Mouse (Mus musculus) heart, adult 11 months (tissue): ENCODE results near the gene Cc2d1a.

Source experiments
- DNase-seq: peaks from one replicate; pipeline ENCODE4 v3.0.0; 2022

Cc2d1a gene

GRCm38 (mm10) chr8:84103601-84104000 is 44.1 kb downstream of the Cc2d1a start:
- DNase-seq: peak; percentile 91

DNA sequence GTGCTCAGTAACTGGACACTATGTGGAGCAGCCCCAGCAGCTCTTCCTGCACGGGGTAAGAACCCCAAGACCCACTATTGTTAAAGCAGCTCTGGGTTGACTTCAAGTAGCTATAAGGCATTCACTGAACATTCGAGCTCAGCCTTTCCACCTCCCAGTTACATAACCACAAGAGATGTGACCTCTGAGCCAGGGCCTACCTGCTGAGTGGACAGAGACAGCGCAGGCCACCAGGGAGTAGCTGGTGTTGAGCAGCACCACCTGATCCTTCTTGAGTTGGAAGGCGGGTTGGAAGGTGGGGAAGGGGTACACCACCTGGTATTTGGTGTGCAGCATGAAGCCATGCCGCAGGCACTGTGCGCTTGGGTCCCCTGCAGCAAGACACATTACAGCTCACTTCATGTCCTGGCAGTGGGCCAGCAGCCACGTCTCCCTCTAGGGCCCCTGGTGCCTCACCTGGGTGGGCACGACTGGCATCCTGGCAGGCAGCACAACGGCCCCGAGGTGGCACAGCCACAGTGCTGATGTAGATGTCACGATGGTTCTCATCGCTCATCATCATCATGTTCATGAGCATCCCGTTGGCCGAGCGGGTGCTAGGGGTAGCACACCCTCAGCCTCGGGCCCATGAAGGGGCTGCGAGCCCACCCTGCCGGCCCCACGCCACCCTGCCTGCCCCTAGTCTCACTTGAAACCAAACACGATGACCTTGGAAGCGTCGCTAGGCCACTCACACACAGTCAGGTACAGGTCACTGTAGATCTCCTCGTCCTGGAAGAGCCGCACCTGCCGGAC is 46.1 kb downstream of the Cc2d1a start:
- DNase-seq: peak; percentile 91

GRCm38 (mm10) chr8:84098376-84098775 is 49.4 kb downstream of the Cc2d1a start:
- DNase-seq: peak; percentile 81

- peak; percentile 91 for DNase-seq
Observed at GRCm38 (mm10) chr8:84096061-84096460, 51.7 kb downstream of the Cc2d1a start.

GRCm38 (mm10) chr8:84090585-84090984 is 57.2 kb downstream of the Cc2d1a start:
- DNase-seq: peak; percentile 95

DNA sequence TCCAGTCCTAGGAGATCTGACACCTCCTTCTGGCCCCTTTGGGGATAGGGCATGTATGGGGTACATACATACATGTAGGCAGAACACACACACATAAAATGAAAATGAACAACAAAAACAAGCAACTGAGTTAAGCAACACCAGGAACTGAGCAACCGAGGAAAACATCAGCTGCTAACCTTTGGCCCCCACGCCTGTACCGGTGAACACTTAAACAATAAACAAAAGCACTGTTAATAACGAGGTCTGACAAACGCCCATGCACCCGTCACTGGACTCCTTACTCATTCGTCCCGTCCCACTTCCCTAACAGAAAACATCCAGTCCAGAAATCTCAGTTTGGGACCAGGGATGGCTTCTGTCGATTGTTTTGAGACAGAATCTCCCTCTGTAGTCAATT is 58.5 kb downstream of the Cc2d1a start:
- no peak for DNase-seq

GRCm38 (mm10) chr8:84087821-84088220 is 59.9 kb downstream of the Cc2d1a start:
- DNase-seq: no peak

DNA sequence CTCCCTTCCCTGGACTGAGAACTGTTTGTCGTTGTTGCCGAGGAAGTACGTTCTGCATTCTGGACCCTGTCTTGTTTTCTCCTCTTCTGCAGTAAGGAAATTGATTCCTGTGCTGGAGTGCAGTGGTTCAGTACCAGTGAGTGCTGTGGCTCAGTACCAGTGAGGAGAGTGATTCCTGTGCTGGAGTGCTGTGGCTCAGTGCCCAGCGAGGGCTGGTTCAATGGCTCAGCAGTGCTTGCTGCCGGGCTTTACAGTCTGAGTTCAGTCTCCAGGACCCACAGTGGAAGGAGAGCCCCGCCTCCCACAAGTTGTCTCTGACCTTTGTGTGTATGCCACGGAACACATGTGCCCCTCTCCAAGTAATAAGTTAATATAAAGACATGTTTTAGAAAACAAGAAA is 60.6 kb downstream of the Cc2d1a start:
- DNase-seq: no peak

GRCm38 (mm10) chr8:84084341-84085115 is 63.2 kb downstream of the Cc2d1a start:
- DNase-seq: no peak

GRCm38 (mm10) chr8:84083829-84084241 is 63.9 kb downstream of the Cc2d1a start:
- DNase-seq: peak; percentile 96
